Mouse (Mus musculus) bone marrow macrophage, adult 2 months (primary cell): Measurements from ENCODE around the gene Mdm2. TPM values are rescaled to one million over a fixed set of nuclear protein-coding genes. Genes with fewer than 3 reads are reported as not detected.

ENCODE experiments used
- H3K27ac ChIP-seq: 2 replicates; pipeline ENCODE4 v1.5.1; 2012; ENCODE audit warnings: low read depth, low read length; ENCODE audit not compliant: insufficient read depth
- H3K4me1 ChIP-seq: 2 replicates; pipeline ENCODE4 v1.6.1; 2012; ENCODE audit warnings: low read length; ENCODE audit not compliant: control insufficient read depth, insufficient read depth
- H3K4me3 ChIP-seq: 2 replicates; pipeline ENCODE4 v1.5.1; 2012; ENCODE audit warnings: mild to moderate bottlenecking, low read length, moderate library complexity; ENCODE audit not compliant: insufficient read depth
- CTCF ChIP-seq: IDR thresholded peaks from 2 replicates; pipeline ENCODE4 v1.5.1; 2012; ENCODE audit warnings: low read depth, mild to moderate bottlenecking, low read length, moderate library complexity
- POLR2A ChIP-seq: IDR thresholded peaks from 2 replicates; pipeline ENCODE4 v1.6.1; 2012; ENCODE audit warnings: mild to moderate bottlenecking, low read depth, low read length, borderline replicate concordance
- polyA plus RNA-seq: library from polyadenylated mRNA; stranded (reverse); fragments of >200 nt; gene quantifications from 2 replicates; pipeline ENCODE4 v1.2.4, GENCODE M21; 2012; ENCODE audit not compliant: missing spikeins, insufficient read depth, insufficient read length

Gene Mdm2
- polyA plus RNA-seq, 1 experiment, result 95.5 TPM

GRCm38 (mm10) chr10:117697561-117698115, 12.9 kb downstream of the Mdm2 start:
- Histone ChIP-seq H3K27ac (no peak overlapping the region), H3K4me1 (no peaks in the 10 kb centered on the region), H3K4me3 (no peak overlapping the region)
- TF ChIP-seq POLR2A (no peak), CTCF (no peak)

- H3K27ac ChIP-seq, result no peak overlapping the region
- TF ChIP-seq POLR2A (no peak), CTCF (no peak)
- H3K4me1 ChIP-seq, result no peaks in the 10 kb centered on the region
- no peak overlapping the region for H3K4me3 ChIP-seq
These were observed 13.6 kb downstream of the Mdm2 start for GRCm38 (mm10) chr10:117696827-117697560.

DNA sequence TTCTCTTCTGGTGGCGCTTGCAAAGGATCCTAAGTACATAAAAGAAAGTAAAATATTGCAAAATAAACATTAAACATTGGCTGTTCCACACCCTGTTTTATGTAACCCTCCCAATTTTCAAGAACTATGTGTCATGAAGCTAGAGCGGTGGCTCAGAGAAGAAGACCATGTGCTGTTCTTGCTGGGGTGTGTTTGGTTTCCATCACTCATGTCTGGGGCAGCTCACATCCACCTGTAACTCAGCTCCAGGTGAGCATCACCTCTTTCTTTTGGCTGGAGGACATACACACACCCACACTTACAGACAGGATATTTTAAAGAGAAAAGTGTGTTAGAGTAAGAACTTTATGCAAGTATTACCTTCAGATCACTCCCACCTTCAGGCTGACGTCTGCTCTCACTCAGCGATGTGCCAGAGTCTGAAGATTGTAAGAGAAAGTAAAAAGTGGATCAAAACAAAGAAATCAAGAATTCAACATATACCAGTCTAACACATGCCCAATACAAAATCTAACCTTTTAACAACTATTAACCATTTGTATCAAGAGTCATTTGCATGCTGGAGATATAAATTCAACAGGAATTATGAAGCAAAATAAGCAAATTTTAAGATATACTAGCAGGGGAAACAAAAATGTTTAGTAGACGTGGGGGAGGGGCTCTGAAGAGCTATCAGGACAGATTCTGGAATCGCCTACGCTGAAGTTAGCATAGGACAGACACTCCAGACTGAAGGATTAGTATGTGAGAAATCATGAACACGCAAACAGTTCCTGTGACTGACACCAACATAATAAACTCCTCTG, 14.3 kb downstream of the Mdm2 start:
- Histone ChIP-seq H3K27ac (no peak overlapping the region), H3K4me1 (no peaks in the 10 kb centered on the region), H3K4me3 (no peak overlapping the region)
- no peak for TF ChIP-seq CTCF
- TF ChIP-seq POLR2A, result no peak

GRCm38 (mm10) chr10:117695605-117696004, 15.0 kb downstream of the Mdm2 start:
- Histone ChIP-seq H3K27ac (no peak overlapping the region), H3K4me3 (no peak overlapping the region), H3K4me1 (no peaks in the 10 kb centered on the region)
- TF ChIP-seq POLR2A (no peak), CTCF (no peak)

DNA sequence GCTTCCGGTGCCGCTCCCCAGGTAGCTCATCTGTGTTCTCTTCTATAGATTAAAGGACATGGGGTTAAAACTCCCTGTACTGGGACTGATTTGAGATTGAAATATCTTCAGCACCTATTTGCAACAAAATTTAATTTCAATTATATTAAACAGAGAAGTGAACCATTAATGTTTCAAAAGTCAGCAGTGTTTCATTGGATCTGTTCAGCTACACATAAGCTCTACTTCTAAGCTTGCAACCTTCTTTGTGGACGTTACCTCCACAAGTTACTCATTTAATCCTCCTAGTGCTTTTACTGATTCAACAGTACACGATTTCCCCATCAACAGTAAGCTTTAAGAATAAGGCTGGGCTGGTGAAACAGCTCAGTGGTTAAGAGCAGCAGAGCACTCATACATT, 15.5 kb downstream of the Mdm2 start:
- no peak overlapping the region for H3K27ac ChIP-seq
- no peak for TF ChIP-seq CTCF
- H3K4me3 ChIP-seq, result no peak overlapping the region
- no peaks in the 10 kb centered on the region for H3K4me1 ChIP-seq

- no peak overlapping the region for H3K4me3 ChIP-seq
- H3K4me1 ChIP-seq, result no peaks in the 10 kb centered on the region
- TF ChIP-seq CTCF (no peak), POLR2A (no peak)
- no peak overlapping the region for H3K27ac ChIP-seq
These were observed 16.2 kb downstream of the Mdm2 start for GRCm38 (mm10) chr10:117694255-117694953.

GRCm38 (mm10) chr10:117692953-117693352, 17.6 kb downstream of the Mdm2 start:
- H3K4me3 ChIP-seq, result no peak overlapping the region
- no peak overlapping the region for H3K27ac ChIP-seq
- H3K4me1 ChIP-seq, result no peaks in the 10 kb centered on the region
- TF ChIP-seq POLR2A (no peak), CTCF (no peak)

DNA sequence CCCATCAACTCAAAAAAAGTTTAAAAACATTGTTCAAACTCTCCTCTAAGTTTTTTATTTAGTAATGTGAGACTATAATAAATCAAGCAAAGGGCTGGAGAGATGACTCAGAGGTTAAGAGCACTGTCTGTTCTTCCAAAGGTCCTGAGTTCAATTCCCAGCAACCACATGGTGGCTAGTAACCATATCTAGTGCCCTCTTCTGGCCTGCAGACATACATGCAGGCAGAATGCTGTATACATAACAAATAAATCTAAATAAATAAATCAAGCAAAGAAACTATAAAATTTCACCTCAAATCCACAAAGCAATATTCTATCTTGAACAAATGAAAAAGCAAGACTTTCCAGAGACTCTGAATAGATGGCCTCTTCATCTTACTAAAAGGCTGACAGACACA, 18.4 kb downstream of the Mdm2 start:
- TF ChIP-seq POLR2A, result no peak
- TF ChIP-seq CTCF, result no peak
- no peaks in the 10 kb centered on the region for H3K4me1 ChIP-seq
- no peak overlapping the region for H3K27ac ChIP-seq
- H3K4me3 ChIP-seq, result no peak overlapping the region

DNA sequence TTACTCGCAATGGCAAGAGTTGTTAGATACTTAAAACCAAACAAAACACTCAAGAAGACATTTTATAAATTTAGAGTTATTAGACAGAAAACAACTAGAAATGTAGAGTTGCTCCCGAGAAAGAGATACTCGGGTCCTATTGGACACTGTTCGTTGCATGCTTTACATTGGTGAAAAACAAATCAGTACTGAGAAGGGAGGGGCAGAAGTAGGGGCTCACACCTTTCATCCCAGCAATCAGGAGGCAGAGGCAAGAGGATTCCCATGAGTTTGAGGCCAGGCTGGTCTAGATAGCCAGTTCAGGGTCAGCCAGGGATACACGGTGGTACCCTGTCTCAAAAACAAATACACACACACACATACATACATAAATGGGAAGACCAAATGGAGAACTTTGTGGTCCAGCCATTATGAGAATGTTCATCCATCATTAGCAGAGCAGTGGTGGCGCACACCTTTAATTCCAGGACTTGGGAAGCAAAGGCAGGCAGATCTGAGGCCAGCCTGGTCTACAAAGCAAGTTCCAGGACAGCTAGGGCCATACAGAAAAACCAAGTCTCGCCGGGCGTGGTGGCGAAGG, 19.1 kb downstream of the Mdm2 start:
- H3K4me1 ChIP-seq, result no peaks in the 10 kb centered on the region
- H3K4me3 ChIP-seq, result no peak overlapping the region
- no peak for TF ChIP-seq CTCF
- no peak for TF ChIP-seq POLR2A
- no peak overlapping the region for H3K27ac ChIP-seq
